Mouse (Mus musculus): ENCODE measurements around the gene Lysmd4. TPM values are rescaled to one million over a fixed set of nuclear protein-coding genes. Genes with fewer than 3 reads are reported as not detected.

The Lysmd4 gene
- polyA plus RNA-seq, 1 experiment from 2014 or later, result 30.6 TPM

- Histone ChIP-seq H3K27ac (ENCODE audit: low read depth, low read length) (no peak overlapping the region), H3K4me2 (ENCODE audit: low read depth, low read length) (no peak overlapping the region), H3K36me3 (ENCODE audit: control insufficient read depth, insufficient read depth, low read length) (no peaks in the 10 kb centered on the region), H3K9ac (replicated peaks; ENCODE audit: low read depth, low read length) (no peak overlapping the region), H3K4me1 (ENCODE audit: control insufficient read depth, insufficient read depth, low read length) (no peaks in the 10 kb centered on the region), H3K9me3 (ENCODE audit: control insufficient read depth, low read length) (no peaks in the 10 kb centered on the region), H3K4me3 (ENCODE audit: low read depth, low read length) (no peak overlapping the region), H3K27me3 (ENCODE audit: control insufficient read depth, insufficient read depth, low read length) (no peaks in the 10 kb centered on the region)
- no peak for ATAC-seq (ENCODE audit: low read depth)
- 85% methylated on average over 1 of the region's 1 CpGs for WGBS
These were observed 122.1 kb downstream of the Lysmd4 start for GRCm38 (mm10) chr7:67344443-67344842.

GRCm38 (mm10) chr7:67352989-67353388 is 130.6 kb downstream of the Lysmd4 start:
- Histone ChIP-seq H3K4me1 (ENCODE audit: control insufficient read depth, insufficient read depth, low read length) (no peaks in the 10 kb centered on the region), H3K36me3 (ENCODE audit: control insufficient read depth, insufficient read depth, low read length) (no peaks in the 10 kb centered on the region), H3K4me3 (ENCODE audit: low read depth, low read length) (no peak overlapping the region), H3K4me2 (ENCODE audit: low read depth, low read length) (no peak overlapping the region), H3K27ac (ENCODE audit: low read depth, low read length) (no peak overlapping the region), H3K9me3 (ENCODE audit: control insufficient read depth, low read length) (no peaks in the 10 kb centered on the region), H3K9ac (replicated peaks; ENCODE audit: low read depth, low read length) (no peak overlapping the region), H3K27me3 (ENCODE audit: control insufficient read depth, insufficient read depth, low read length) (no peaks in the 10 kb centered on the region)
- WGBS, result 76% methylated on average over 4 of the region's 4 CpGs
- no peak for ATAC-seq (ENCODE audit: low read depth)

GRCm38 (mm10) chr7:67353667-67354066 is 131.3 kb downstream of the Lysmd4 start:
- ATAC-seq (ENCODE audit: low read depth), result no peak
- H3K4me1 ChIP-seq (ENCODE audit: control insufficient read depth, insufficient read depth, low read length), result no peaks in the 10 kb centered on the region
- no peak overlapping the region for H3K4me2 ChIP-seq (ENCODE audit: low read depth, low read length)
- no peaks in the 10 kb centered on the region for H3K9me3 ChIP-seq (ENCODE audit: control insufficient read depth, low read length)
- WGBS, result 93% methylated on average over 6 of the region's 6 CpGs
- no peak overlapping the region for H3K4me3 ChIP-seq (ENCODE audit: low read depth, low read length)
- H3K36me3 ChIP-seq (ENCODE audit: control insufficient read depth, insufficient read depth, low read length), result no peaks in the 10 kb centered on the region
- no peaks in the 10 kb centered on the region for H3K27me3 ChIP-seq (ENCODE audit: control insufficient read depth, insufficient read depth, low read length)
- no peak overlapping the region for H3K9ac ChIP-seq (replicated peaks; ENCODE audit: low read depth, low read length)
- no peak overlapping the region for H3K27ac ChIP-seq (ENCODE audit: low read depth, low read length)

GRCm38 (mm10) chr7:67355870-67356269 is 133.5 kb downstream of the Lysmd4 start:
- Histone ChIP-seq H3K4me1 (ENCODE audit: control insufficient read depth, insufficient read depth, low read length) (no peaks in the 10 kb centered on the region), H3K27ac (ENCODE audit: low read depth, low read length) (no peak overlapping the region), H3K9me3 (ENCODE audit: control insufficient read depth, low read length) (no peaks in the 10 kb centered on the region), H3K27me3 (ENCODE audit: control insufficient read depth, insufficient read depth, low read length) (no peaks in the 10 kb centered on the region), H3K4me2 (ENCODE audit: low read depth, low read length) (no peak overlapping the region), H3K4me3 (ENCODE audit: low read depth, low read length) (no peak overlapping the region), H3K36me3 (ENCODE audit: control insufficient read depth, insufficient read depth, low read length) (no peaks in the 10 kb centered on the region), H3K9ac (replicated peaks; ENCODE audit: low read depth, low read length) (no peak overlapping the region)
- no peak for ATAC-seq (ENCODE audit: low read depth)
- WGBS, result 98% methylated on average over 5 of the region's 5 CpGs

Other genes with a start within 250 kb of the Lysmd4 start
- gene Mef2a, start 150.3 kb downstream of the Lysmd4 start, polyA plus RNA-seq (2014; fragmentation: Nextera tagmentation; extraction: Ambion mirVana), result 45.1 and 48.7 TPM in 2 replicates